Mouse (Mus musculus) myocyte (in vitro differentiated cells): ENCODE results near the gene Smim12.

Experiments used
- POLR2A ChIP-seq: IDR thresholded peaks from one replicate; pipeline ENCODE4 v1.6.1; 2011; ENCODE audit warnings: low read depth, mild to moderate bottlenecking, control low read depth, moderate library complexity; ENCODE audit not compliant: insufficient read length
- POLR2AphosphoS2 ChIP-seq: IDR thresholded peaks from one replicate; pipeline ENCODE4 v1.6.1; 2011; ENCODE audit warnings: low read depth, control low read depth; ENCODE audit not compliant: insufficient read length
- TCF12 ChIP-seq: IDR thresholded peaks from one replicate; pipeline ENCODE4 v1.6.1; 2011; ENCODE audit warnings: mild to moderate bottlenecking, control low read depth; ENCODE audit not compliant: poor library complexity, insufficient read depth, severe bottlenecking

- TF ChIP-seq POLR2AphosphoS2 (no peak), TCF12 (no peak), POLR2A (no peak)
These were observed 6.2 kb downstream of the Smim12 start for GRCm38 (mm10) chr4:127249701-127250349.
